Mouse (Mus musculus): ENCODE results near the gene Hmmr. TPM values are rescaled to one million over a fixed set of nuclear protein-coding genes. Genes with fewer than 3 reads are reported as not detected.
A peak's percentile ranks its signal among the peaks of the same experiment; 100 is the strongest.

Hmmr gene
- total RNA-seq, 1 experiment, result 108 TPM

- TF ChIP-seq ZC3H11A (IDR thresholded peaks at IDR 0.05; ENCODE audit: borderline replicate concordance, low read depth, low read length) (no peak), CHD2 (IDR thresholded peaks at IDR 0.05; ENCODE audit: low read depth, low read length) (no peak), MAFK (IDR thresholded peaks at IDR 0.05; ENCODE audit: insufficient read depth, low read depth, low read length) (no peak), ZNF384 (IDR thresholded peaks at IDR 0.05; ENCODE audit: low read depth, low read length) (no peak), HCFC1 (IDR thresholded peaks at IDR 0.05; ENCODE audit: borderline replicate concordance, insufficient read depth, low read length) (no peak)
- DNase-seq (ENCODE audit: low read depth, low spot score), result no peak
- in situ Hi-C loops (cut with MboI; ENCODE audit: low sequenced_read_pairs in 2 of 2, unreplicated experiment in 2 of 2), result no loop called here
Observed at GRCm38 (mm10) chr11:40744348-40744747, 11.1 kb upstream of the Hmmr start.

GRCm38 (mm10) chr11:40741605-40742262 lies 8.5 kb upstream of the Hmmr start:
- H3K9ac ChIP-seq (ENCODE audit: insufficient read depth, low read depth, low read length, poor library complexity, severe bottlenecking), result no peak overlapping the region
- no peak overlapping the region for H3K4me3 ChIP-seq (ENCODE audit: insufficient read depth in 1 of 2, low read depth in 1 of 2, low read length in 2 of 2, poor library complexity in 1 of 2, severe bottlenecking in 1 of 2)
- H3K4me1 ChIP-seq (ENCODE audit: control insufficient read depth in 2 of 2, insufficient read depth in 2 of 2, low read length in 2 of 2, poor library complexity in 1 of 2), result no peaks in the 10 kb centered on the region
- H3K9me3 ChIP-seq (ENCODE audit: control insufficient read depth, insufficient read depth, low read depth, low read length), result no peaks in the 10 kb centered on the region
- no peak for DNase-seq (ENCODE audit: low read depth, low spot score)
- in situ Hi-C loops (cut with MboI; ENCODE audit: low sequenced_read_pairs in 2 of 2, unreplicated experiment in 2 of 2), result no loop called here
- H3K36me3 ChIP-seq (ENCODE audit: control insufficient read depth, insufficient read depth, low read length, poor library complexity, severe bottlenecking), result peaks cover 23% of the 10 kb centered on the region
- H3K27ac ChIP-seq (ENCODE audit: insufficient read depth, low read depth, low read length, poor library complexity, severe bottlenecking), result no peak overlapping the region
- no peak for TF ChIP-seq CHD2 (IDR thresholded peaks at IDR 0.05; ENCODE audit: low read depth, low read length)
- TF ChIP-seq ZC3H11A (IDR thresholded peaks at IDR 0.05; ENCODE audit: borderline replicate concordance, low read depth, low read length), result no peak
- no peak for TF ChIP-seq MAFK (IDR thresholded peaks at IDR 0.05; ENCODE audit: insufficient read depth, low read depth, low read length)

More at GRCm38 (mm10) chr11:40744348-40744747, 11.1 kb upstream of the Hmmr start:
- Histone ChIP-seq H3K4me1 (ENCODE audit: control insufficient read depth in 2 of 2, insufficient read depth in 2 of 2, low read length in 2 of 2, poor library complexity in 1 of 2) (peaks cover 0 to 3% of the 10 kb centered on the region in 2 experiments; a peak in 1 of 4 replicates), H3K36me3 (ENCODE audit: control insufficient read depth, insufficient read depth, low read length, poor library complexity, severe bottlenecking) (peaks cover 11% of the 10 kb centered on the region), H3K9ac (ENCODE audit: insufficient read depth, low read depth, low read length, poor library complexity, severe bottlenecking) (no peak overlapping the region), H3K27ac (ENCODE audit: insufficient read depth, low read depth, low read length, poor library complexity, severe bottlenecking) (no peak overlapping the region), H3K9me3 (ENCODE audit: control insufficient read depth, insufficient read depth, low read depth, low read length) (no peaks in the 10 kb centered on the region), H3K4me3 (ENCODE audit: insufficient read depth in 1 of 2, low read depth in 1 of 2, low read length in 2 of 2, poor library complexity in 1 of 2, severe bottlenecking in 1 of 2) (no peak overlapping the region)

- H3K4me1 ChIP-seq (ENCODE audit: control insufficient read depth in 2 of 2, insufficient read depth in 2 of 2, low read length in 2 of 2, poor library complexity in 1 of 2), result peaks cover 0 to 4% of the 10 kb centered on the region in 2 experiments; a peak in 1 of 4 replicates
- no peak overlapping the region for H3K9ac ChIP-seq (ENCODE audit: insufficient read depth, low read depth, low read length, poor library complexity, severe bottlenecking)
- in situ Hi-C loops (cut with MboI; ENCODE audit: low sequenced_read_pairs in 2 of 2, unreplicated experiment in 2 of 2), result no loop called here
- TF ChIP-seq MAFK (IDR thresholded peaks at IDR 0.05; ENCODE audit: insufficient read depth, low read depth, low read length), result 0 out of 2 replicates have a peak, but pooled peaks have one; percentile 48
- no peak for TF ChIP-seq CHD2 (IDR thresholded peaks at IDR 0.05; ENCODE audit: low read depth, low read length)
- DNase-seq (ENCODE audit: low read depth, low spot score), result no peak
- H3K27ac ChIP-seq (ENCODE audit: insufficient read depth, low read depth, low read length, poor library complexity, severe bottlenecking), result peak overlapping the region; percentile 74
- H3K36me3 ChIP-seq (ENCODE audit: control insufficient read depth, insufficient read depth, low read length, poor library complexity, severe bottlenecking), result peaks cover 24% of the 10 kb centered on the region
- H3K9me3 ChIP-seq (ENCODE audit: control insufficient read depth, insufficient read depth, low read depth, low read length), result no peaks in the 10 kb centered on the region
- H3K4me3 ChIP-seq (ENCODE audit: insufficient read depth in 1 of 2, low read depth in 1 of 2, low read length in 2 of 2, poor library complexity in 1 of 2, severe bottlenecking in 1 of 2), result no peak overlapping the region
Observed at GRCm38 (mm10) chr11:40737369-40737768, 4.1 kb upstream of the Hmmr start.

- peaks cover 18% of the 10 kb centered on the region for H3K36me3 ChIP-seq (ENCODE audit: control insufficient read depth, insufficient read depth, low read length, poor library complexity, severe bottlenecking)
Observed at GRCm38 (mm10) chr11:40734251-40734752, 1.1 kb upstream of the Hmmr start.

More at GRCm38 (mm10) chr11:40734251-40734752, 1.1 kb upstream of the Hmmr start:
- no peak for DNase-seq (ENCODE audit: low read depth, low spot score)
- H3K9ac ChIP-seq (ENCODE audit: insufficient read depth, low read depth, low read length, poor library complexity, severe bottlenecking), result peak overlapping the region; percentile 99
- in situ Hi-C loops (cut with MboI; ENCODE audit: low sequenced_read_pairs in 2 of 2, unreplicated experiment in 2 of 2), result no loop called here
- peaks cover 0 to 4% of the 10 kb centered on the region in 2 experiments; a peak in 1 of 4 replicates for H3K4me1 ChIP-seq (ENCODE audit: control insufficient read depth in 2 of 2, insufficient read depth in 2 of 2, low read length in 2 of 2, poor library complexity in 1 of 2)
- 0 out of 2 replicates have a peak, but pooled peaks have one; percentile 16 for TF ChIP-seq HCFC1 (IDR thresholded peaks at IDR 0.05; ENCODE audit: borderline replicate concordance, insufficient read depth, low read length)
- TF ChIP-seq CHD2 (IDR thresholded peaks at IDR 0.05; ENCODE audit: low read depth, low read length), result 0 out of 2 replicates have a peak, but pooled peaks have one; percentile 11
- TF ChIP-seq ZNF384 (IDR thresholded peaks at IDR 0.05; ENCODE audit: low read depth, low read length), result no peak
- no peaks in the 10 kb centered on the region for H3K9me3 ChIP-seq (ENCODE audit: control insufficient read depth, insufficient read depth, low read depth, low read length)
- H3K27ac ChIP-seq (ENCODE audit: insufficient read depth, low read depth, low read length, poor library complexity, severe bottlenecking), result peak overlapping the region; percentile 94
- peak overlapping the region; percentile 76 to 96 for H3K4me3 ChIP-seq (ENCODE audit: insufficient read depth in 1 of 2, low read depth in 1 of 2, low read length in 2 of 2, poor library complexity in 1 of 2, severe bottlenecking in 1 of 2)

Measured in ES-E14 (cell line).